Mouse (Mus musculus) thymus, postnatal 4 days (tissue): ENCODE results near the gene Unc93a.
"Not testable (repeated sequence)": the region's sequence is repeated elsewhere in the genome, so short reads cannot be mapped to it uniquely, and the experiment has no call there.

Source experiments
- DNase-seq: peaks from one replicate; pipeline ENCODE4 v3.0.0; 2021

Gene Unc93a

GRCm38 (mm10) chr17:13131710-13132109 lies at the start of gene Unc93a:
Gene Unc93a (minus strand): TSS chr17:13131810.
- not testable (repeated sequence) for DNase-seq

- DNase-seq = not testable (repeated sequence)
These were observed 48.9 kb upstream of the Unc93a start for GRCm38 (mm10) chr17:13180491-13180890.

- not testable (repeated sequence) for DNase-seq
These were observed 47.4 kb upstream of the Unc93a start for GRCm38 (mm10) chr17:13179021-13179420.

- DNase-seq = not testable (repeated sequence)
These were observed 46.2 kb upstream of the Unc93a start for GRCm38 (mm10) chr17:13177796-13178195.

- DNase-seq = not testable (repeated sequence)
These were observed 44.0 kb upstream of the Unc93a start for GRCm38 (mm10) chr17:13175609-13176008.

GRCm38 (mm10) chr17:13174029-13174428 lies 42.4 kb upstream of the Unc93a start:
- not testable (repeated sequence) for DNase-seq

GRCm38 (mm10) chr17:13173578-13173977 lies 42.0 kb upstream of the Unc93a start:
- DNase-seq = not testable (repeated sequence)

GRCm38 (mm10) chr17:13146128-13146527 lies 14.5 kb upstream of the Unc93a start:
- DNase-seq = not testable (repeated sequence)

- not testable (repeated sequence) for DNase-seq
These were observed 13.1 kb upstream of the Unc93a start for GRCm38 (mm10) chr17:13144580-13145215.

GRCm38 (mm10) chr17:13142665-13143064 lies 11.1 kb upstream of the Unc93a start:
- DNase-seq = not testable (repeated sequence)

GRCm38 (mm10) chr17:13135356-13135755 lies 3.7 kb upstream of the Unc93a start:
- not testable (repeated sequence) for DNase-seq

GRCm38 (mm10) chr17:13132352-13132751 lies 742 bp upstream of the Unc93a start:
- DNase-seq = not testable (repeated sequence)

GRCm38 (mm10) chr17:13129737-13130465 lies 1.7 kb downstream of the Unc93a start:
- not testable (repeated sequence) for DNase-seq

- not testable (repeated sequence) for DNase-seq
These were observed 2.3 kb downstream of the Unc93a start for GRCm38 (mm10) chr17:13129324-13129723.

- not testable (repeated sequence) for DNase-seq
These were observed 7.4 kb downstream of the Unc93a start for GRCm38 (mm10) chr17:13124241-13124640.

- DNase-seq = not testable (repeated sequence)
These were observed 8.1 kb downstream of the Unc93a start for GRCm38 (mm10) chr17:13123308-13124038.

- DNase-seq = not testable (repeated sequence)
These were observed 18.9 kb downstream of the Unc93a start for GRCm38 (mm10) chr17:13112504-13113291.

GRCm38 (mm10) chr17:13106563-13106962 lies 25.0 kb downstream of the Unc93a start:
- not testable (repeated sequence) for DNase-seq

GRCm38 (mm10) chr17:13092960-13093359 lies 38.6 kb downstream of the Unc93a start:
- DNase-seq = not testable (repeated sequence)

- DNase-seq = not testable (repeated sequence)
These were observed 39.4 kb downstream of the Unc93a start for GRCm38 (mm10) chr17:13092100-13092764.

GRCm38 (mm10) chr17:13091510-13091909 lies 40.1 kb downstream of the Unc93a start:
- not testable (repeated sequence) for DNase-seq

- not testable (repeated sequence) for DNase-seq
These were observed 62.4 kb downstream of the Unc93a start for GRCm38 (mm10) chr17:13069227-13069626.
